Mouse (Mus musculus) heart, adult 18-20 months (tissue): ENCODE measurements around the gene Usp10. TPM values are rescaled to one million over a fixed set of nuclear protein-coding genes. Genes with fewer than 3 reads are reported as not detected.

ENCODE experiments used
- DNase-seq, 2 experiments: peaks; one replicate each; pipeline ENCODE4 v3.0.0; 2021 to 2022; ENCODE audit warnings: mixed read lengths in 1 of 2
- long read RNA-seq, 2 experiments: library from polyadenylated mRNA; stranded (forward); transcript quantifications; one replicate each; pipeline ENCODE4 v2.0.0; 2021
- total RNA-seq, 2 experiments: library from RNA; stranded (reverse); gene quantifications; 2 replicates each; pipeline ENCODE4 v1.2.3; 2021

Gene Usp10
- 10 to 100 TPM; 45.6 to 51.4 TPM for total RNA-seq
- long read RNA-seq, experiment 1, transcript Usp10-210 (14 exons, 3,726 nt), result minor isoform, 18 of 56 reads
- long read RNA-seq, experiment 1, transcript Usp10-202 (14 exons, 3,274 nt), result major isoform, 24 of 56 reads
- long read RNA-seq, experiment 1, partial matches to known transcripts, result 10 of 56 reads
- long read RNA-seq, experiment 1, other reads (novel, unspliced or antisense), result 4 of 56 reads
- long read RNA-seq, experiment 2, transcript Usp10-210 (14 exons, 3,726 nt), result minor isoform, 7 of 25 reads
- long read RNA-seq, experiment 2, transcript Usp10-202 (14 exons, 3,274 nt), result major isoform, 8 of 25 reads
- long read RNA-seq, experiment 2, partial matches to known transcripts, result 7 of 25 reads
- long read RNA-seq, experiment 2, other reads (novel, unspliced or antisense), result 3 of 25 reads

- DNase-seq, result no peak
Measured at GRCm38 (mm10) chr8:119909944-119910546, at the start of gene Usp10. Gene Usp10, plus strand, starts transcription at chr8:119910360.

DNA sequence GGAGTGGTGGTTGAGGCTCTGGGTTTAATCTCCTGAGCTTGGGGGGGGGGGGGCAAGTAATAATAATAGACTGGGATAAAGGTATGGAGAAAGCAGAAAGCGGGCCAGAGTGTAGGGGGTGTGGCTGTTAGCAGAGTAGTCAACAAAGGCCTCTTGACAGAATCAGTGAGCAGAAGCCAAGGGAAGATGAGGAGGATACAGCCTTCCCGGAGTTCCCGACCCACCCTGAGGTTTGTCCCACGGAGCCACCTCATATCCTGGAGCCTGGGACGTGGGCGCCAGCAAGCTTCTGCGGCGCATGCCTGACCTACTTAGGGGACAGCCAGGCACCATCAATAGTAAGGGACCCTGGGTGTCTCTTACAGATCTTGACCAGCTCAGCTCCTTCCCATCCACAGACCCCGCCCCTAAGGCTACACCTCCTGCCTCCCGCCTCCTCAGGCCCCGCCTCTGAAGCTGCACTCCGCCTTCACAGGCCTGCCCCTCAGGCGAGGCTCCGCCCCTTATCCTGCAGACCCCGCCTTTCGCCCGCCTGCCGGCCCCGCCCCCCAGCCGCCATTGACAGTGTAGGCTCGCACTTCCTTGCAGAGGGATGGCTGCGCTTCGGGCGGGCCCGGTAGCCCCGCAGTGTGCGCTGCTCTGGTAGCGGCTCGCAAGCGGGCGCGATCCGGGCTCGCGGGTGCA lies 48.3 kb upstream of the Usp10 start, which contains the start of gene Klhl36:
Klhl36 (plus strand) TSS at position 561 of the 684 bp plus-strand sequence.
- peak; percentile 98 to 99 for DNase-seq

- DNase-seq, result no peak
Measured at GRCm38 (mm10) chr8:119862390-119862734, 47.8 kb upstream of the Usp10 start.

DNA sequence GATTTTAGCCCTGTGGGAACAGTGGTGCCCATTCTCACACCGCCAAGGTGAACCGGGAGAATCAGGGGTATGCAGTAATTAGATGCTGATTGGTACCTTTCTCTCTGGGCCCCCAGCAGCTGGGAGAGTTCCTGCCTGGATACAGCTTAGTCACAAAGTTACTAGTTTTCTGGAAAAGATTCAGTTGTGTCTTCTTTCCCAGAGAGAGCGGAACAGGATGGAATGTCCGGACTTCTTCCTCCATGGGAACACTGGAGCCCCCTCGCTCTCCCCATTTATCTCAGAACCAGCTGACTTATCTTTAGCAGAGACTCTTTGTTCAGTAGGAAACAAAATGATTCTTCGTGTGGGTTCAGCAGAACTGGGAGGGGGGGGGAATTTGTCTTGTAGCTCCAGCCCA lies 47.4 kb upstream of the Usp10 start:
- DNase-seq, result no peak

- no peak for DNase-seq
Measured at GRCm38 (mm10) chr8:119869616-119870015, 40.5 kb upstream of the Usp10 start.

GRCm38 (mm10) chr8:119873181-119873580 lies 37.0 kb upstream of the Usp10 start:
- DNase-seq, result no peak

DNA sequence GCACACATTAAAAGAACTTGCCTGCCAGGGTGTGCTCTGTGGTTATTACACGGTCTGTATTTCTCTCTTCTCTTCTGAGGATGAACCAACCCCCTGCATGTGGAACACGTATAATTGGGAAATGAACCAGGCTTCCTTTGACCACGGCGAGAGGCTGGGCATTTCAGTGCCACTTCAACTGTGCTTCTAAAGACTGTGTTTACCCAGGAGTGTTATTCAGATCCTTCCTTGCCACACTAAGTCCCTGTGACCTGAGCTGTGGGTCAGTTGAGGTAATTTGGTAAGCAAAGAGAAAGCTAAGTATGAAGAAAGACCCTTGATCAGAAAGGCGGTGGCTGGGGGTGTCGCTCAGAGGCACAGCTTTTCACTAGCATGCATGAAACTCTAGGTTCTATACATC lies 28.9 kb upstream of the Usp10 start:
- no peak for DNase-seq

GRCm38 (mm10) chr8:119881917-119882316 lies 28.2 kb upstream of the Usp10 start:
- no peak for DNase-seq

- DNase-seq, result no peak
Measured at GRCm38 (mm10) chr8:119883281-119883680, 26.9 kb upstream of the Usp10 start.

DNA sequence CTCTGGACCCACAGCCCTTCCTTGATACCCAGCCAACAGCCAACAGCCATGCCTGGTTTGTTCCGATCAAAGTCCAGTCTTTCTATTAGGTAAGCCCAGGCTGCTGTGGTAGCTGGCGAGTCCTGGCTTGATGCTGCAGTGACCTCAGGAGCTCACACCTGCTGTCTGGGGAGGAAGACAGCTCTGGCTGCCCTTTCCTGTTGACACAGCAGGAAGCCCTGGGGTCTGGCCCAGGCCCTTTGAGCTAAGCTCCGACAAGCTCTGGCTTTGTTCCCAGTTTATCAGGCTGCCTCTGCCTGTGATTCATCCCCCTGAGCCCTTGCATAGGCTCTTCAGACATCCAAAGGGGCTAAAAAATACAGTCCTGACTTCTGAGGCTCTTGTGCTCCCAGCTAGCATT lies 24.5 kb upstream of the Usp10 start:
- DNase-seq, result peak; percentile 25 to 58

GRCm38 (mm10) chr8:119887130-119887529 lies 23.0 kb upstream of the Usp10 start:
- peak; percentile 12 to 58 for DNase-seq

DNA sequence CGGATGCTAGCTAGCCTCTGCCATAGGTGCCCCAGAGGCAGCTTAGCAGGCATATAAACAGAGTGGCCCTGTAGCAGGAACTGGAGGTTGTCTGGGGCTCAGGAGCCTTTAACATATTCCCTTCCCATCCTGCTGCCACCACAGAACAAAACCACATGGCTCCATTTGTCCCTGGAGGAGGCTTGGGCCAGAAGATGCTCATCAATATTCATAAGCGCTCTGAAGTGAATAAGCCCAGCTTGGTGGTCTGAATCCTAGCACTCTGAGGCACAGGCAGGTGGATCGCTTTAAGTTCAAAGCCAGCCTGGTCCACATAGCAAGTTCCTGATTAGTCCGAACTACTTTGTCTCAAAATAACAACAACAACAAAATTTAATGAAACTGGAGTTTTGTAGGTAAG lies 22.1 kb upstream of the Usp10 start:
- DNase-seq, result no peak

DNA sequence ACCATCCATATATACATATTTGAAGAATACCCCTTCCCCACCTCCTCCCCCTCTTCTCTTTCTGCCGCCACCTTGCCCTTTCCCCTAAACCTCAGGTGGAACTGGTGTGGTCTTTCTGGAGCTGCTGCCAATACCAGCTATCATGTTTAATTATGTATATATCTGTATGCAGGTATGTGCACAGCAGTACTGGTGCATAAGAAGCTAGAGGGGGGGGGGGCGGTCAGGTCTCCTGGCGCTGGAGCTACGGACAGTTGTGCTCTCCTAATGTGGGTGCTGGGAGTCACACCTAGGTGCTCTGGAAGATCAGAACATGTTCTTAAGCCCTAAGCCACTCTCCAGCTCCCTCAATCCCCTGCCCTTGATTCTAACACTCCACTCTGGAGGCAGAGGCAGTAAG lies 13.1 kb upstream of the Usp10 start:
- no peak for DNase-seq

DNA sequence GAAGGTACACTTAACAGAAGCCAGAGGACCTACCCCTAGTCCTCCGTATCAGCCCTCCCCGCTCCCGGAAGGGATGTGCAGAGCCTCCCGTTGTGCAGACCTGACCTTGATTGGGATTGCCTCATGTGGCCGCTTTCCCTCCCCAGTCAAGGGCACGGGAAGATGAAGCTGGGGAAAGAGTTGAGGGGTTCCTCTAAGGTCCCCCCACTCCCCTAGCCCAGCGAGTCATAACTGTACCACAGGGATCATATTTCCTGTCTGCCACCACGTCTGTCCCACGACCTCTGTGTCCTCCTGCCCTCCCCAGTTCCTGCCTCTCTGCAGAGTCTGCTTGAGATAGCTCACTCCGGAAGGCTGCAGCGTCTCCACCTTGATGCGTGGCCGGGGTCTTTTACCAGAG lies 12.2 kb upstream of the Usp10 start:
- no peak for DNase-seq

DNA sequence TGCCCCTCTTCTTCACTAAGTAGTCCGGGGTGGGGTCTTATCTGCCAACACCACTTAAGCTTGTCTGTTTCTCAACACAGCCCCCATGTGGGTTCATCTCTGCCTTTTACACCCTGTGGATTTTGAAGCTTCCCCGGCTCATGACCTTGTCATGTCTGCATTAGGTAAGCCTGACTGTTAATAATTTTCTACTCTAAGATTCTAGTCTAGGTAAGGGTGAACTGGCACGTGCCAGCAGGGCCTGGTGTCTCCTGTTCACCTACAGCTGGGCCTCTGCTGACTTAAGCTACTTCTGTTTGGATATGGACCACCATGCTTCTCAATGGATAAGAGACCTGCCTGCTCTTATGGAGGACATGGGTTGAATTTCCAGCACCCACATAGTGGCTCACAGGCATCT lies 8.8 kb upstream of the Usp10 start:
- no peak for DNase-seq

- DNase-seq, result peak in 1 of 2 experiments; percentile 24
Measured at GRCm38 (mm10) chr8:119901952-119902351, 8.2 kb upstream of the Usp10 start.

- DNase-seq, result no peak
Measured at GRCm38 (mm10) chr8:119904323-119904911, 5.7 kb upstream of the Usp10 start.

- peak; percentile 92 to 95 for DNase-seq
Measured at GRCm38 (mm10) chr8:119910547-119911257, 542 bp downstream of the Usp10 start, which contains the start of gene Gm20388. Gene Gm20388, plus strand, starts transcription at chr8:119910841.

GRCm38 (mm10) chr8:119911258-119911962 lies 1.2 kb downstream of the Usp10 start:
- no peak for DNase-seq

- no peak for DNase-seq
Measured at GRCm38 (mm10) chr8:119912643-119913042, 2.5 kb downstream of the Usp10 start.

GRCm38 (mm10) chr8:119913181-119913580 lies 3.0 kb downstream of the Usp10 start:
- DNase-seq, result no peak
